Mouse (Mus musculus) B cell, adult 2 months (primary cell): ENCODE results near the gene Duoxa2.

Experiments
- DNase-seq, 2 experiments: peaks; one replicate each; pipeline ENCODE4 v3.0.0; 2022

The Duoxa2 gene

GRCm38 (mm10) chr2:122298596-122299490 is at the start of gene Duoxa2:
Gene Duoxa2 (plus strand): TSS chr2:122298900.
- peak; percentile 78 for DNase-seq

DNA sequence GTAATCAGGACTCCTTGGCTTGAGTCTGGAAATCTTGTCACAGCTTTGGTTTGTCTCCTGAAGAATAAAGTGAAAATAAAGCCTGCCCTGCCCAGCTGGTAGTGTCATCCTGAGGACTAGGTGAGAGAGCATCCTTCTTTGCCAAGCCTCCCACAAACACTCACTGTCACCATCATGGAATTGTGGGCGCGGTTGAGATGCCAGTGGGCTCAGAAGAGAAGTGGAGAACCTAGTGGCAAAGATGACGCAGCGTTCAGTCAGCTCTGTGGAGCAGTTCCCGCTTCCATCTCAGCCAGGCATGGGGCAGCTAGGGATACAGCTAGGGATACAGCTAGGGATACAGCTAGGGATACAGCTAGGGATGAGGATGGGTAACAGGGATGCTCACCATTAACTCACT is 42.7 kb upstream of the Duoxa2 start:
- no peak for DNase-seq

DNA sequence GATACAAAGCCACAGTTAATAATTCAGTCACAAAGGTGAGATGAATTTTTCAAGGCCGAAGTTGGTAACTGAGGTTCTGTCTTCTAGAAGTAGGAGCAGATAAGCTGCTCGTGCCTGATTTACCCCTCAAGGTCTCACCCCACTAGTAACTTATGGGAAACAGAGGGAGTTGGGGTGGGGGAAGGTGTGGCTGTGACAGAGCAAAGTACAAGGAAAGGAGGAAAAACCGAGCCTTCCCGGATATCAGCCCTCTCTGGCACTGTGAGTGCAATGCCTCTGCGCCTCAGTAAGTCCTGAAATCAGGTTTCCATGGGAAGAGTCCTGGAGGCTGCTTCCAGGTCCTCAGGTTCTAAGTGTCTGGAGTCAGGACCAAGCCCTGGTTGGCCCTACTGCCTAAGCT is 38.0 kb upstream of the Duoxa2 start:
- no peak for DNase-seq

- DNase-seq, result no peak
Measured at GRCm38 (mm10) chr2:122264690-122265089, 34.0 kb upstream of the Duoxa2 start.

GRCm38 (mm10) chr2:122266407-122267193 is 32.1 kb upstream of the Duoxa2 start:
- no peak for DNase-seq

DNA sequence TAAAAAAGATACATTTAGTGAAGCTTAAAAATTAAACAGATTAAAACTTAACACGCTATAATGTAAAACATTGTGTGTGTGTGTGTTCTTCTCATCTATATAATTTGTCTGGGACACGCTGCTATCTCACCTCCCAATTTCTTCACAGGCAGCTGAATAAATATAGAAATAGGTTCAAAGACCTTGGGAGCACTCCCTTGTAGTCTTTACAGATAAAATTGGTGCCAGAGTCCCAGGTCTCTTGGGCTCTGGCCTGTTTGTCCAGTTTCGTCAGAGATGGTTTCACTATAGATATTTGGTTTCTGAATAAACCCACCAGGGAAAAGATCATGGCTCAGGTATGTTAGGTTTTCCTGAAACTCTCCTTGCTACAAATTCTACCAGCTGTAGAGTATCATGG is 19.9 kb upstream of the Duoxa2 start:
- DNase-seq, result no peak

DNA sequence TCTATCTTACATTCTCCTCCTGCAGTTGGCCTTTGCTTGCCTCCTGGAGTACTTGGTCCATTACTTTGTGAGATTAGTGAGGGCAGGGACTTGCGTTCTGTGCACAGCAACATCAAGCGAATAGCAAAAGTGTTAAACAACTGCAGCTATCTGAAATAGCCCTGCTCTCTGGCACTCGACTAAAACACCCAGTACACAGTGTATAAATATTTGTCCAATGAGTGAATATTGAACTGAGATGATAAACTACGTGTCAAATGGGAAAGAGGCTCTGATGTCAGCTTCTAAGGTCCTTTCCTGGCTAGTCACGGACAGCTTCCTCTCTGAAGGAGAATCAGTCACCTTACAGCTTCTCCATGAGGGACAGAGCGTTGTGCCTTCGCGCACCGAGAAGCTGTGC is 14.6 kb upstream of the Duoxa2 start:
- no peak for DNase-seq

DNA sequence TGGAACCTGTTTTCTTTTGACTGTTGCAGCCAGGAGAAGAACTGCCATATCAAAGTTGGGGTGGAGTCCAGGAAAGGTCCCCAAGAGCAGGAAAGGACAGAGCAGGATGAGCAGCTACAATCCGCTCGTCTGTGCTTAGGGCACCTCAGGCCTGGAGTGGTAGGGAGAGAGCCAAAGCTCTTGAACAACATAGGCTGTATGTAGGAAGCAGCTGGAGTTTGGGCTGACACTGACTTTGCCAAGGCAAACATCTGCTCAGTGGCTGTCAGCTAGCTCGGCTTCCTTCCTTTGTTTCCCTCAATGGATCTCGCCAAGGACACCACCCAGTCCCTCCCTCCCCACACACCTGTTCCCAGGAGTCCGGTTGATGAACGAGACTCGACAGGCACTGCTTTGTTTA is 12.6 kb upstream of the Duoxa2 start:
- DNase-seq, result no peak

DNA sequence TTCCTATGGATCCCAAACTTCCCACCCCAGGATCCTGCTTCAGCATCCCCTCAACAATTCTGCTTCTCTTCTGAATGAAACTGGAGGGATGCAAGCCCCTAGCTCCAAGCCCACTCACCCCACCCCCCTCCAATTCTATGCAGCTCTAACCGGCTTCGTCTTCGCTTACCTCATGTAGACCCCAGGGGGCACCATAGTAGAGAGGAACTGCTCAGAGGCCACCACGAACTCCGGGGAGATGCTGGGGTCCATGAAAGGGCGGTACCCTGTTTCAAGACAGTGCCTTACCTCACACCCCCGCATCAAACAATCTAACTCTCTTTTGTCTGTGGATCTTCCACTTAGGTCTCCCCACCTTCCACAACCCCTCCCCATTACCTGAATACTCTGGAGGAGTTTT is 3.8 kb upstream of the Duoxa2 start:
- DNase-seq, result peak; percentile 11 to 17

- DNase-seq, result peak; percentile 13 to 25
Measured at GRCm38 (mm10) chr2:122297271-122298095, 1.2 kb upstream of the Duoxa2 start.

- peak in 1 of 2 experiments; percentile 26 for DNase-seq
Measured at GRCm38 (mm10) chr2:122298096-122298499, 602 bp upstream of the Duoxa2 start, which contains the start of gene Duox2. Gene Duox2 (minus strand): TSS chr2:122298449.

DNA sequence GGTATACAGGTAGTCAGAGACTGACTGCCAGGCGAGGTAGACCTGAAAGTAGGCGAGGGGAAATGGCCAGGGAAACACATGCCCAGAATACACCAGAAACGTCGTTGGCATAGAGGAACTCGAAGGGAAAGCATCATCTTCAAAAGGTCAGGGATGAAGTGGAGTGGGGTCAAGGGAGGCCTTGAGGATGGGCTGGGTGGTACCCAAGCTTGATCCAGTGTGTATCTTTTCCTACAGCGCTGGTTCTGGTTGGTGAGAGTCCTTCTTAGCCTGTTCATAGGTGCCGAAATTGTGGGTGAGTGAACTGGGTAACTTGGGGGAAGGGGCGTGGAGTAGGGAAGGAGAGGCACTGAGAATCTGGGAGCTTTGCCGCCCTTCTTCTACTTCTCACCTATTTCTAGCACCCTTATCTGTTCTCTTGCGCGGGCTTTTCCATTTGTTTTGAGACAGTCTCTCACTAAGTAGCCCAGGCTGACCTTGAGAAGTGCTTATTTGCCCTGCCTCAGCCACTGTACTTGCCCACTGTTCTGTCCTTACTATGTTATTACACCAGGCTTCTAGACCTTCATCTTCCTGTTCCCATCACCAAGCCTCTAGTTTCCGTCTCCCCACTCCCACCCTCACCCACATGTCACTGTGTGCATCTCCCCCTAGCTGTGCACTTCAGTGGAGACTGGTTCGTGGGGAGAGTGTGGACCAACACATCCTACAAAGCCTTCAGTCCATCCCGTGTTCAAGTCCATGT is 1.4 kb downstream of the Duoxa2 start:
- DNase-seq, result peak; percentile 18 to 27

DNA sequence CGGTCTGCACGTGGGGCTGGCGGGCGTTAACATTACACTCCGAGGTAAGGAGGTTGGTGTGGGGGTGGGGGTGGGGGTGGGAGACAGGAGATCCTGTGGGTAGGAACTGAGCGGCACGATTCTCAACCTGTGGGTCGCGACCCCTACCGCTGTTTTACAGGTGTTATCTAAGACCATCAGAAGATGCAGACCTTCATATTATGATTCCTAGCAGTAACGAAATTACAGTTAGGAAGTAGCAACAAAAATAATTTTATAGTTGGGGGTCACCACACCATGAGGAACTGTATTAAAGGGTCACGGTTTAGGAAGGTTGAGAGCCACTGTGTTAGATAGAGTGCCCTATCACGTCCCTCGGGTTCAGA is 1.9 kb downstream of the Duoxa2 start:
- no peak for DNase-seq

DNA sequence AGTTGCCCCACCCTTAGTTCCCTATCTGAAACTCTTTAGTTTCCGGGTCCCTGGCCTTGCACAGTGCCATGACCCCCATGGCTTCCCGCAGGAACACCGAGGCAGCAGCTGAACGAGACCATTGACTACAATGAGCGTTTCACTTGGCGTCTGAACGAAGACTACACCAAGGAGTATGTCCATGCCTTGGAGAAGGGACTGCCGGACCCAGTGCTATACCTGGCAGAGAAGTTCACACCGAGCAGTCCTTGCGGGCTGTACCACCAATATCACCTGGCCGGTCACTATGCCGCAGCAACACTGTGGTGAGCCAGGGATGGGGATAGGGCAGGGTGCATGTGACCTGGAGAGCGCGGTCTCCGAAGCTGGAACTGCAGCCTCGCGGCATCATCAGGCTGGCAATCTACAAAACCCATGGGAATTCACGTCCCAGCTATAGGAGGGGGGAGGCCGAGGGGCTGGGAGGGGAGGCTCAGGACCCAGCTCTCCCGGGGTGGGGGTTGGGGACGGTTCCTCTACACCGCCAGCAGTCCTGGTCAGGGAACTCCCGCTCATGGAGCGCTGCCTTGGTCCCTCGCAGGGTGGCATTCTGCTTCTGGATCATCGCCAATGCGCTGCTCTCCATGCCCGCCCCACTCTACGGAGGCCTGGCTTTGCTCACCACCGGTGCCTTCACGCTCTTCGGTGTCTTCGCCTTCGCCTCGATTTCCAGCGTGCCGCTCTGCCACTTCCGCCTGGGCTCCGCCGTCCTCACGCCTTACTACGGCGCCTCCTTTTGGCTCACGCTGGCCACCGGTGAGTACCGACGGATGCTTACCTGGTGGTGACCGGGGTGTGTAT is 2.6 kb downstream of the Duoxa2 start:
- DNase-seq, result peak; percentile 49 to 50

DNA sequence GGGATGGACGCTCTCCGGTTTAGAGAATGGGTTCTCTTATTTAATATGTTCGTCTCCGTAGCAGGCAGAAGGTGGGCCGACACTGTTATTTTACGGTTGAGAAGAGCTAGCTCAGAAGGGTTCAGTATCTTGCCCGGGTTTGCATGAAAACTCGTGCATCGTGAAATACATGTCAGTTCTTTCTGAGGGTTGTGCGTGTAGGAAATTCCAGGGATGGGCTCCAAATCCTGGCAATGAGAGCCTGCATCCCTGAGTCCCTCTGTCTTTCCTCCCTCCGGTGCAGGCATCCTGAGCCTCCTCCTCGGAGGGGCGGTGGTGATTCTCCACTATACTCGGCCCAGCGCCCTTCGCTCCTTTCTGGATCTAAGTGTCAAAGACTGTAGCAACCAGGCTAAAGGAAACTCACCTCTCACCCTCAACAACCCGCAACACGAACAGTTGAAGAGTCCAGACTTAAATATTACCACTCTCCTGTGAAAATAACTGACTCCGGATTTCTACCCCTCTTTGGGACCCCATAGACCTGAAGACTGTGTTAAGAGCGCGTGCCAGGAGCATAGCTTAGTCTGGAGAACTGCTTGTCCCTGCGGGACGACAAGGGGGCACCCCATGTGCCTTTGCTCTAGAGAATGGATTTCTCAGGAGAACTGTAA is 3.3 kb downstream of the Duoxa2 start:
- DNase-seq, result no peak

DNA sequence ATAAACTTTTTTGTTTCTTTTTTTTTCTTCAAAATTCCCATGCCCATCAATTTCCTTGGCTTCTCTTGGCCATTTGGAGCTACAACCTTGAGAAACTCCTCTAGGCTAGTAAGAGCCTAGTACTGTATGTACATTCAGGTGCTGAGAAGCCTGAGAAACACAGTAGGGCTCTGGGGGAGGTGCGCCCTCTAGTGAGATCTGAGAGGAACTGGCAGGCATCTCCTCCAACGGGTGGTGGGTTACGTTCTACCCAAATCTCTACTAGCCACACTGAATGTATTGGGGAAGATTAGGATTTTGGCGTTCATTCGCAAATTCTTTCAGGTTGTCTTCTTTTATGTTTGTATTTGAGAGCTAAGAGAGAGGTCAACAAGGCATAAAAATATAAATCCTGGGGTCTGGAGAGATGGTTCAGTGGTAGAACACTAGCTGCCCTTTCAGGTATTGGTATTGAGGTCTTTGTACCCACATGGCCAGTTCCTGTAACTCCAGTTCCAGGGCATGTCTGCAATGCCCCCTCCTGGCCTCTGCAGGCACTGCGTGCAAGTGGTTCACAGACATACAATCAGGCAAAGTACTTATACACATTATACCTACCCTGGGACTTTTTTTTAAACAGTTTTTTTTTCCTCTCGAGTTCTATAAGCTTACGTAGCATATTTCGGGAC is 4.0 kb downstream of the Duoxa2 start:
- DNase-seq, result peak; percentile 80 to 86

- no peak for DNase-seq
Measured at GRCm38 (mm10) chr2:122304544-122304943, 5.8 kb downstream of the Duoxa2 start.

- no peak for DNase-seq
Measured at GRCm38 (mm10) chr2:122305097-122305892, 6.6 kb downstream of the Duoxa2 start.

- DNase-seq, result no peak
Measured at GRCm38 (mm10) chr2:122306184-122306583, 7.5 kb downstream of the Duoxa2 start.
